7 mouse cellular contexts compared by ENCODE assay signal in the genomic region with DNA sequence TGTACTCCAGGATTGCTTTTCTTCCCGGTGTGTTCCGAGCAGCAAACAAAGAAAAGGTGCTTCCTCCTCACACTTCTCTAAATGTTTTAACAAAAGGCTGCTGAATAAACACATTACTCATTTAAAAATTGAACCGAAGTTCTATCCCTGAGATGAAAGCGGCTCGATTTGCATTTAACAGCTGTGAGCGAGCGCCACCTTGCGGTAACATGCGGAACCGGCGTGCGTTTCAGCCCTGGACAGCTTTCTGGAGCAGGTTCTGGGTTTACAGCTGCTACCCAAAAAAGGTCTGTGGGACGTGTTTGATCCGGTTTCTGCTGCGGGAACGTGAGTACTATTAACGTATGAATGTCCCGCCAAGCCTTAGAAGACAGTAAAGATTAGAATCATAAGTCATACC. TPM values are rescaled to one million over a fixed set of nuclear protein-coding genes. Genes with fewer than 3 reads are reported as not detected.
A peak's percentile ranks its signal among the peaks of the same experiment; 100 is the strongest.
DNase-seq lines count a peak whose midpoint lies in the region.

No protein-coding gene starts in this region.

- under 1% methylated on average over 18 of the region's 18 CpGs for WGBS in midbrain, embryonic 10.5 days

- H3K9me3 ChIP-seq in midbrain, embryonic 10.5 days (replicated peaks): no peaks in the 10 kb centered on the region

- peak overlapping the region; percentile 73 for H3K4me3 ChIP-seq in midbrain, embryonic 10.5 days

- no peaks in the 10 kb centered on the region for H3K36me3 ChIP-seq in midbrain, embryonic 10.5 days

- intact Hi-C loops in gastrocnemius, postnatal 36 days (cut with DNase I): no loop called here
- intact Hi-C loops in left cerebral cortex, postnatal 36 days (cut with DNase I): loop anchor here (5.0 to 10.0 kb wide), 5 partner anchors 87 to 1444 kb away; no protein-coding TSS in a partner anchor

- DNase-seq in adrenal gland, postnatal 14 days: peak; percentile 86
- peak; percentile 92 for DNase-seq in embryo, embryonic 10.5 days (ENCODE audit: low spot score)
- peak; percentile 62 to 71 for DNase-seq in gastrocnemius, postnatal 36 days
- peak; percentile 43 for DNase-seq in kidney, adult 11 months
- DNase-seq in left cerebral cortex, postnatal 36 days (ENCODE audit: low spot score in 2 of 2): peak; percentile 88 to 93
- DNase-seq in midbrain, embryonic 10.5 days (ENCODE audit: low spot score): peak; percentile 88
- DNase-seq in spleen, postnatal 4 days (ENCODE audit: low spot score in 2 of 2): peak; percentile 31 to 80

- peaks cover 95% of the 10 kb centered on the region for H3K27me3 ChIP-seq in midbrain, embryonic 10.5 days (ENCODE audit: low read depth, poor library complexity, severe bottlenecking)

- H3K4me1 ChIP-seq in midbrain, embryonic 10.5 days: peaks cover 42% of the 10 kb centered on the region

- no peak overlapping the region for H3K27ac ChIP-seq in midbrain, embryonic 10.5 days (replicated peaks)

RNA-seq across cellular contexts. Expression of a gene that starts 1.9 kb away (rescaled TPM):
- total RNA-seq in adrenal gland, postnatal 14 days (2021): 0.53 and 0.89 TPM in 2 replicates
- under 1 TPM; 0.51 to 0.64 TPM for total RNA-seq in gastrocnemius, postnatal 36 days (2021)
- total RNA-seq in left cerebral cortex, postnatal 36 days (2021): 10 to 100 TPM; 97.5 to 97.9 TPM
- 0.35 and 0.38 TPM in 2 replicates for polyA plus RNA-seq in midbrain, embryonic 10.5 days (2016; fragmentation: Nextera tagmentation; extraction: Ambion mirVana)

Comparison
In these comparisons a context has a peak if more than half of its experiments do, and no peak if none do; other contexts are left out.
1. RNA of a gene that starts 1.9 kb away (total RNA-seq): 97.5 to 97.9 TPM in left cerebral cortex, postnatal 36 days; 0.53 to 0.89 TPM in adrenal gland, postnatal 14 days and 0.51 to 0.64 TPM in gastrocnemius, postnatal 36 days; every median in the first group is over 10 times any median in the second.
2. Peak in every context shown above with its lines, with median percentiles within 50 percentile points of each other: DNase-seq.